Mouse (Mus musculus): ENCODE measurements around the gene Hist1h4i. TPM values are rescaled to one million over a fixed set of nuclear protein-coding genes. Genes with fewer than 3 reads are reported as not detected.
A peak's percentile ranks its signal among the peaks of the same experiment; 100 is the strongest.

The Hist1h4i gene
- polyA plus RNA-seq, 2 experiments, result 36.5 to 87.2 TPM

GRCm38 (mm10) chr13:22030493-22030892 is 10.7 kb downstream of the Hist1h4i start:
- Histone ChIP-seq H3K27me3 (ENCODE audit: control insufficient read depth, insufficient read depth, low read length) (no peaks in the 10 kb centered on the region), H3K4me3 (ENCODE audit: insufficient read depth in 1 of 2, low read depth in 2 of 2, low read length in 2 of 2) (no peak overlapping the region), H3K9ac (replicated peaks) (no peak overlapping the region), H3K36me3 (replicated peaks; ENCODE audit: control insufficient read depth, insufficient read depth, low read depth) (no peaks in the 10 kb centered on the region), H3K27ac (no peak overlapping the region), H3K4me1 (replicated peaks; ENCODE audit: control insufficient read depth in 2 of 2, insufficient read depth in 2 of 2, low read length in 1 of 2) (peaks cover 8 to 21% of the 10 kb centered on the region in 2 experiments; a peak in 3 of 4 replicates), H3K9me3 (ENCODE audit: control insufficient read depth, low read length) (no peaks in the 10 kb centered on the region), H3K4me2 (ENCODE audit: low read depth) (peak overlapping the region; percentile 34)
- DNase-seq (ENCODE audit: low read depth in 3 of 3, low spot score in 3 of 3) (peak in 1 of 3 experiments; percentile 57), ATAC-seq (ENCODE audit: insufficient read depth) (no peak)
- TF ChIP-seq CTCF (IDR thresholded peaks at IDR 0.05; ENCODE audit: low read depth) (peak; percentile 39; the same call in 1 of the 2 replicates), EP300 (IDR thresholded peaks at IDR 0.05; ENCODE audit: low read depth) (no peak)
- whole genome bisulfite sequencing (ENCODE audit: insufficient replicate concordance), result 10% methylated on average over 4 of the region's 4 CpGs

GRCm38 (mm10) chr13:22029928-22030327 is 11.2 kb downstream of the Hist1h4i start:
- Histone ChIP-seq H3K9me3 (ENCODE audit: control insufficient read depth, low read length) (no peaks in the 10 kb centered on the region), H3K36me3 (replicated peaks; ENCODE audit: control insufficient read depth, insufficient read depth, low read depth) (no peaks in the 10 kb centered on the region), H3K4me1 (replicated peaks; ENCODE audit: control insufficient read depth in 2 of 2, insufficient read depth in 2 of 2, low read length in 1 of 2) (peaks cover 8 to 21% of the 10 kb centered on the region in 2 experiments; a peak in 3 of 4 replicates), H3K27me3 (ENCODE audit: control insufficient read depth, insufficient read depth, low read length) (no peaks in the 10 kb centered on the region), H3K9ac (replicated peaks) (peak overlapping the region; percentile 32), H3K4me2 (ENCODE audit: low read depth) (peak overlapping the region; percentile 79), H3K27ac (peak overlapping the region; percentile 23), H3K4me3 (ENCODE audit: insufficient read depth in 1 of 2, low read depth in 2 of 2, low read length in 2 of 2) (no peak overlapping the region)
- WGBS (ENCODE audit: insufficient replicate concordance), result 25% methylated on average over 8 of the region's 8 CpGs
- DNase-seq (ENCODE audit: low read depth in 3 of 3, low spot score in 3 of 3) (peak in 1 of 3 experiments; percentile 47), ATAC-seq (ENCODE audit: insufficient read depth) (no peak)
- TF ChIP-seq CTCF (IDR thresholded peaks at IDR 0.05; ENCODE audit: low read depth) (no peak), EP300 (IDR thresholded peaks at IDR 0.05; ENCODE audit: low read depth) (no peak)

- H3K36me3 ChIP-seq (replicated peaks; ENCODE audit: control insufficient read depth, insufficient read depth, low read depth), result no peaks in the 10 kb centered on the region
- under 1% methylated on average over 40 of the region's 40 CpGs for WGBS (ENCODE audit: insufficient replicate concordance)
- ATAC-seq (ENCODE audit: insufficient read depth), result peak; percentile 80
Observed at GRCm38 (mm10) chr13:22028673-22029460, 12.3 kb downstream of the Hist1h4i start.

GRCm38 (mm10) chr13:22026058-22027031 is 14.8 kb downstream of the Hist1h4i start:
- peak overlapping the region; percentile 84 for H3K9ac ChIP-seq (replicated peaks)
- H3K4me3 ChIP-seq (ENCODE audit: insufficient read depth in 1 of 2, low read depth in 2 of 2, low read length in 2 of 2), result peak overlapping the region; percentile 69 to 97
- no peaks in the 10 kb centered on the region for H3K9me3 ChIP-seq (ENCODE audit: control insufficient read depth, low read length)
- H3K36me3 ChIP-seq (replicated peaks; ENCODE audit: control insufficient read depth, insufficient read depth, low read depth), result no peaks in the 10 kb centered on the region
- no peak for TF ChIP-seq EP300 (IDR thresholded peaks at IDR 0.05; ENCODE audit: low read depth)
- no peak for TF ChIP-seq CTCF (IDR thresholded peaks at IDR 0.05; ENCODE audit: low read depth)
- WGBS (ENCODE audit: insufficient replicate concordance), result 1% methylated on average over 35 of the region's 35 CpGs
- peak in 2 of 3 experiments; percentile 67 to 82 for DNase-seq (ENCODE audit: low read depth in 3 of 3, low spot score in 3 of 3)
- H3K4me1 ChIP-seq (replicated peaks; ENCODE audit: control insufficient read depth in 2 of 2, insufficient read depth in 2 of 2, low read length in 1 of 2), result peaks cover 6 to 13% of the 10 kb centered on the region in 2 experiments; a peak in 3 of 4 replicates
- peak overlapping the region; percentile 84 for H3K4me2 ChIP-seq (ENCODE audit: low read depth)
- no peaks in the 10 kb centered on the region for H3K27me3 ChIP-seq (ENCODE audit: control insufficient read depth, insufficient read depth, low read length)
- no peak for ATAC-seq (ENCODE audit: insufficient read depth)
- peak overlapping the region; percentile 57 for H3K27ac ChIP-seq

More at GRCm38 (mm10) chr13:22028673-22029460, 12.3 kb downstream of the Hist1h4i start:
- H3K4me1 ChIP-seq (replicated peaks; ENCODE audit: control insufficient read depth in 2 of 2, insufficient read depth in 2 of 2, low read length in 1 of 2), result peaks cover 8 to 17% of the 10 kb centered on the region in 2 experiments; a peak in 3 of 4 replicates
- H3K27me3 ChIP-seq (ENCODE audit: control insufficient read depth, insufficient read depth, low read length), result no peaks in the 10 kb centered on the region
- H3K9ac ChIP-seq (replicated peaks), result peak overlapping the region; percentile 82
- TF ChIP-seq EP300 (IDR thresholded peaks at IDR 0.05; ENCODE audit: low read depth) (no peak), CTCF (IDR thresholded peaks at IDR 0.05; ENCODE audit: low read depth) (peak; percentile 97)
- H3K27ac ChIP-seq, result peak overlapping the region; percentile 89
- peak in 2 of 3 experiments; percentile 83 to 91 for DNase-seq (ENCODE audit: low read depth in 3 of 3, low spot score in 3 of 3)
- no peaks in the 10 kb centered on the region for H3K9me3 ChIP-seq (ENCODE audit: control insufficient read depth, low read length)
- H3K4me2 ChIP-seq (ENCODE audit: low read depth), result peak overlapping the region; percentile 79
- peak overlapping the region; percentile 64 to 72 for H3K4me3 ChIP-seq (ENCODE audit: insufficient read depth in 1 of 2, low read depth in 2 of 2, low read length in 2 of 2)

Measured in liver, embryonic 14.5 days (tissue).